Mouse (Mus musculus): ENCODE measurements around the gene Usp36. TPM values are rescaled to one million over a fixed set of nuclear protein-coding genes. Genes with fewer than 3 reads are reported as not detected.

Gene Usp36
- polyA plus RNA-seq (2016; fragmentation: Nextera tagmentation; extraction: Ambion mirVana): 17.5 and 19.1 TPM in 2 replicates

DNA sequence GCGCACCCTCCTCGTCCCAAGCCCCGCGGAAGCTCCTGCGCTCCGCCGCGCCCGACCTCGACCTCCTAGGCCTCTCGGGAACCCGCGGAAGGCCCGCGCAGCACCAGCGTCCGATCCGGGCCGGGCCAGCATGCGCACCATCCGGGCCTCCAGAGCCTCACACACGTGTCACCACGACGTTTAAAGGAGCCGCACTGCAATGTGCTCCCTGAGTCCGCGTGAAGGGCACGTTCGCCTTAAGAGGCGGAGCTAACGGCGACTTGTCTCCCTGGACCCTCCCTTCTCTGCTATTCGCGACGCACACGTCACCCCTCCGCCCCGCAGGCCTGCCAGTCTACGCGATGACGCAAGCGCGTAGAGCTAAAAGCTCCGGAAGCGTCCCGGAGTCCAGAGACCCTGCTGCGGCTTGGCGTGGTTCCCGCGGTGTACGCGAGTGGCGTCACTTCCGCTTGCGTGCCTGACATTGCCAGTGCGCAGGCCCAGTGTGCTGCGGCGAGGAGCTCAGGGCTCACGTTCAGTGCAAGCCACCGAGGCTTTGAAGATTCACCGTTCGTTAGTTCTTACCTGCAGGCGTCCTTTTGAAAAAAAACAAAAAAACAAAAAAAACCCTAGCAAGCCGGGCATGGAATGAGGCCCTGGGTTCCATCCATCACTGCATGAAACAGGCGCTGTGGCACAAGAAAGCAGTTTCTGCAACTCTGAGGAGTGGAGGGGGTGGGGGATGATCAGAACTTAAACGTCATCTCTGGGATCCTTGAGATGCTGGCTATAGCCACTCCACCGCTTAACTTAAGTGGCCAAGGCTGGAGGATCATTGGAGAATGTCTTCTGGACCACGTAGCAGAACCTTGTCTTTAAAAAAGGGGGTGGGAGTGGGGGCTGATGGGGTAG, at the start of gene Usp36:
Gene Usp36, minus strand, starts transcription at position 246 of the 891 bp plus-strand sequence.
- WGBS: 1% methylated on average over 68 of the region's 68 CpGs
- H3K36me3 ChIP-seq: peaks cover 25% of the 10 kb centered on the region
- H3K4me3 ChIP-seq: peak within 1 kb of the TSS; percentile 89
- no peaks in the 10 kb centered on the region for H3K9me3 ChIP-seq
- peak within 1 kb of the TSS; percentile 59; the same call in 1 of the 2 replicates for H3K27ac ChIP-seq
- H3K4me1 ChIP-seq: peaks cover 22% of the 10 kb centered on the region
- ATAC-seq (ENCODE audit: low FRiP score, low read depth): peak; percentile 99
- H3K9ac ChIP-seq: peak within 1 kb of the TSS; percentile 89
- H3K27me3 ChIP-seq (replicated peaks): no peaks in the 10 kb centered on the region
- peak within 1 kb of the TSS; percentile 85 for H3K4me2 ChIP-seq (replicated peaks)

DNA sequence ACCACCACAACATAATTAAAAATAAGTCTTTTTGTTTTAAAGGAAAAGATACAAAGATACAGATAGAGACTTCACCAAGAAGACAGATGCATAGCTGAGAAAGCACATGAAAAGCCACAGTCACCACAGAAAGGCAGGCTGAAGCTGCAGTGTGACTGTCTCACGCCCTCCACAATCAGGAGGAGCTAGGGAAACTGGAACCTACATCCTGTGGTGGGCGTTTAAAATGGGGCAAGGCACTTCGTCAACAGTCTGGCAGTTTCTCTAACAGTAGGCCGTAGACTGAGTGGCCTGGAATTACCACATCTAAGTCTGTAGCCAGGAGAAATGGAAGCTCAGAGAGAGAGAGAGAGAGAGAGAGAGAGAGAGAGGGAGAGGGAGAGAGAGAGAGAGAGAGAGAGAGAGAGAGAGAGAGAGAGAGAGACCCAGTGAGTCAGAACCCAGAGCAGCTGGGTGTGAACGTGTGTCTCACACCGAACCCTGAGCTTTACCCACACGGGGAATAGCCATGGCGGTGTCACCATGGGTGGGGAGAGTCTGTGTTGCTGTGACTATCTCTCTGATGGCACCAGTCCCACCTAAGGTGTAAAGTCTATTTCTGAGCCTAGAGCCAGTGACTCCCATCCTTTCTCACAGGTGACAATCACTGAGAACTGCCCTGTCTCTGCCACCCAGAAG, 47.6 kb upstream of the Usp36 start:
- WGBS: 73% methylated on average over 8 of the region's 8 CpGs
- no peak for ATAC-seq (ENCODE audit: low FRiP score, low read depth)

DNA sequence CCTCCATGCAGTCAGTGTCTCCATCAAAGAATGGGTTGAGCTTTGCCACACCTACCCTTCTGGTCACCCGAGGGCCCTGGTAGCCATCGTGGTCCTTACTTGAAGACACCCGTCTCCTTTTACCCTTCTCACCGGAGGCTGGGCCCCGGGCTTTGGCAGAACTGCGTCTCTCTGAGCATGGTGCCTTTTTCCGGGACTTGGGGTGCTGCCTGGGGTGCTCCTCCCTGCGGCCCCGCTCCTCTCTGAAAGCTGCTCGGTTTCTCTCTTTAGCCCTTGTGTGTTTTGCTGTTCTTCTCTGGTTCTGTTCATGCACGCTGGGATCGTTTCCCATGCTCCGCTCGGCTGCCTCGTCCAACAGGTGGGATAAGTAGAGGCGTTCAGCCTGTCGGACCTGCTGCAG, 43.4 kb upstream of the Usp36 start:
- Histone ChIP-seq H3K4me3 (no peak overlapping the region), H3K9me3 (no peaks in the 10 kb centered on the region), H3K9ac (no peak overlapping the region), H3K27me3 (replicated peaks) (no peaks in the 10 kb centered on the region), H3K36me3 (peaks cover 15% of the 10 kb centered on the region; the same call in 1 of the 2 replicates), H3K4me2 (replicated peaks) (no peak overlapping the region), H3K4me1 (no peaks in the 10 kb centered on the region), H3K27ac (no peak overlapping the region)
- WGBS: 91% methylated on average over 17 of the region's 17 CpGs
- ATAC-seq (ENCODE audit: low FRiP score, low read depth): no peak

More for the DNA sequence above, 47.6 kb upstream of the Usp36 start:
- Histone ChIP-seq H3K4me2 (replicated peaks) (no peak overlapping the region), H3K27ac (no peak overlapping the region), H3K9me3 (no peaks in the 10 kb centered on the region), H3K36me3 (peaks cover 7% of the 10 kb centered on the region; the same call in 1 of the 2 replicates), H3K9ac (no peak overlapping the region), H3K4me1 (peaks cover 9% of the 10 kb centered on the region; the same call in 1 of the 2 replicates), H3K27me3 (replicated peaks) (no peaks in the 10 kb centered on the region), H3K4me3 (no peak overlapping the region)

DNA sequence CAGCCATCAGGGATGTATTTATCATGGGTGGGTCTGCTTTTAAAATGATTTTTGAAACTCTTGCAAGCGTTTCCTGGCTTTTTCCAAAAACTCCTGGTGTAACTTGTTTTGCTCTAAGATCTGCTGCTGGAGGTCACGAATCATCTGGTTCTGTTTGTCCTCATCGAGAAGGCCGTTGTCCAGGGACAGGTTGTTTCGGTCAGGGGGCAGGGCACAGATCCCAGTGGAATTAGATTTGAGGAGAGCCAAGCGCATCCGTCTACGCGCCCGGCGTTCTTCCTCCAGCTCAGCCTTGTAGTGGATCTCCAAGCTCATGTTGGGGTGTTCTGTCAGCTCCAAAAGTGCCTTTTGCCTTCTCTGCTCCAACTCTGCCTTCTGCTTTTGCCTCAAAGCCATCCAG, 42.3 kb upstream of the Usp36 start:
- peaks cover 8% of the 10 kb centered on the region for H3K4me1 ChIP-seq
- no peak overlapping the region for H3K4me3 ChIP-seq
- 91% methylated on average over 11 of the region's 11 CpGs for WGBS
- peaks cover 15% of the 10 kb centered on the region; the same call in 1 of the 2 replicates for H3K36me3 ChIP-seq
- no peak overlapping the region for H3K4me2 ChIP-seq (replicated peaks)
- no peak overlapping the region for H3K27ac ChIP-seq
- no peaks in the 10 kb centered on the region for H3K9me3 ChIP-seq
- no peaks in the 10 kb centered on the region for H3K27me3 ChIP-seq (replicated peaks)
- ATAC-seq (ENCODE audit: low FRiP score, low read depth): no peak
- H3K9ac ChIP-seq: no peak overlapping the region

DNA sequence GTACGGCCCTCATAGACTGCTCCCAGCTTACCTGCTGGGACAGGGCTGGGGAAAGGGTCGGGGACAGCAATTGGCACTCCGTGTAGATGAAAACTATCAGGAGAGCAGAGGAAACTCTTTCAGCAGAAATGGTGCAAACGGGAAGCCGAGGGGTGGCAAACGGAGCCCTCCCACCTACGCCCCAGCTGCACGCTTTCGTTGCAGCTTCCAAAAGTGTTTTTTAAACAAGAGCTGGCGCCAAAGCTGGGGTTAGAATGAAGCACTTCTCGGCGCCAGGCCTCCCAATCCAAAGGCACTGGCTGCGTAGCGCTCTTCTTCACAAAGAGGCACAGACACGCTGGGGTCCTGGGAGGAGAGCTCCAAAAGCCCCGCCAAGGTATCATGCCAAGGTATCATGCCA, 40.7 kb upstream of the Usp36 start:
- Histone ChIP-seq H3K4me1 (peaks cover 13% of the 10 kb centered on the region), H3K9me3 (no peaks in the 10 kb centered on the region), H3K27ac (no peak overlapping the region), H3K27me3 (replicated peaks) (no peaks in the 10 kb centered on the region), H3K36me3 (peaks cover 15% of the 10 kb centered on the region; the same call in 1 of the 2 replicates), H3K4me3 (no peak overlapping the region), H3K4me2 (replicated peaks) (no peak overlapping the region), H3K9ac (no peak overlapping the region)
- WGBS: 95% methylated on average over 16 of the region's 16 CpGs
- ATAC-seq (ENCODE audit: low FRiP score, low read depth): no peak

DNA sequence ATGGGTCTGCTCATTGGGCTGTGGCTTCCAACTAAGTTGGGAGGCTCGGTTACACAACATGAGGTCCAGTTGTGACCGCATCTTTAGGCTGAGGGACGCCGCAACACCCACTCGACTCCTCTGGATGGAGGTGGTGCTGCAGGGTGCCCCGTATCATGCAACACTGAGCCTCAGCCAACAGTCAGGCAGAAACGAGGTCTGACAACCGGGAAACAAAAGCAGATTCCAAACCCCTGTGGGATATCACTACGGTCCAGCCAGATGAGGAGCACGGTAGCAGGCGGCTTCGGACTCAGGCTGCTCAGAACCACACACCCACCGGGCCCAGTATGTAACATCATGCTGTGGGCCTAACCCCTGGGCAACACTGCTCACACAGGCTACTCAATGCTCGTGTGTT, 40.3 kb upstream of the Usp36 start:
- no peak overlapping the region for H3K4me2 ChIP-seq (replicated peaks)
- peaks cover 15% of the 10 kb centered on the region; the same call in 1 of the 2 replicates for H3K36me3 ChIP-seq
- no peak for ATAC-seq (ENCODE audit: low FRiP score, low read depth)
- no peaks in the 10 kb centered on the region for H3K27me3 ChIP-seq (replicated peaks)
- no peaks in the 10 kb centered on the region for H3K9me3 ChIP-seq
- no peak overlapping the region for H3K27ac ChIP-seq
- no peak overlapping the region for H3K4me3 ChIP-seq
- no peak overlapping the region for H3K9ac ChIP-seq
- H3K4me1 ChIP-seq: peaks cover 13% of the 10 kb centered on the region
- WGBS: 96% methylated on average over 14 of the region's 14 CpGs

DNA sequence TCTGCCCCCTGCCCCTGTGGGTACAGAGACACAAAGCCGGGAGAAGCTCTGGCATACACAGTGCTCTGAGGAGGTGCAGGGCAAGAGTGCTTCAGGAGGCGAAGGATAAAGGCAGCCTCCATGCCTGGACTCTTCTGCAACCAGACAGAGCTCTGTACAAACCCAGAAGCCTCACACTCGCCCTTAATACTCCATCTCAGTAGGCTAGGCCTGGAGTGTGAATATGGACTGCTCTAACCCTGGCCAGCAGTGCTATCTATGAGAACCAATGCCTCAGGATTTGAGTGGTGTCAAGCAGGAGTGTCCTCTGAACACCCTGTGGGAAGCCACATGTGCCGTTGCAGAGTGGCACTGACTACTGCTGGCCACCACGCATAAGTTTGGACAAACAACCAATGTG, 38.9 kb upstream of the Usp36 start:
- Histone ChIP-seq H3K4me2 (replicated peaks) (no peak overlapping the region), H3K4me3 (no peak overlapping the region), H3K27ac (no peak overlapping the region), H3K9me3 (no peaks in the 10 kb centered on the region), H3K4me1 (peaks cover 16% of the 10 kb centered on the region), H3K9ac (no peak overlapping the region), H3K27me3 (replicated peaks) (no peaks in the 10 kb centered on the region), H3K36me3 (peaks cover 15% of the 10 kb centered on the region; the same call in 1 of the 2 replicates)
- ATAC-seq (ENCODE audit: low FRiP score, low read depth): no peak
- 96% methylated on average over 5 of the region's 5 CpGs for WGBS

DNA sequence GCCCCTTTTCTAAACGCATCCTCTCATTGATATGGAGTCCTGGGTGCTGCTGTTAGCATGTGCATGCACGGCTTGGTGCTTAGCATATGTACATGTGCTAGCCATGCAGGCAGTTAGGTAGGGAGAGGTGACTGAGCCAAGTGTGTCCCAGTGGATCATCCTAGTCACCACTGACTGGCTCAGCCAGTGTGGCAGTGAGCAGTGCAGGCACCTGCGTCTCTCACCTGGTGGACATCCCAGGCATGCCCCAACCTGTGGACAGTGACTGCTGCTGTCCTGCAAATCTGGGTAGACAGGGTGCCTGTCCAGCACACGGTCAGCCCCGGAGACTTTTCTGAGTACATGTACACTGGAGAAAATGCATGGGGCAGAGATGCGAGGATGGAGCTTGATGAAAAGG, 38.5 kb upstream of the Usp36 start:
- ATAC-seq (ENCODE audit: low FRiP score, low read depth): no peak
- no peak overlapping the region for H3K4me3 ChIP-seq

DNA sequence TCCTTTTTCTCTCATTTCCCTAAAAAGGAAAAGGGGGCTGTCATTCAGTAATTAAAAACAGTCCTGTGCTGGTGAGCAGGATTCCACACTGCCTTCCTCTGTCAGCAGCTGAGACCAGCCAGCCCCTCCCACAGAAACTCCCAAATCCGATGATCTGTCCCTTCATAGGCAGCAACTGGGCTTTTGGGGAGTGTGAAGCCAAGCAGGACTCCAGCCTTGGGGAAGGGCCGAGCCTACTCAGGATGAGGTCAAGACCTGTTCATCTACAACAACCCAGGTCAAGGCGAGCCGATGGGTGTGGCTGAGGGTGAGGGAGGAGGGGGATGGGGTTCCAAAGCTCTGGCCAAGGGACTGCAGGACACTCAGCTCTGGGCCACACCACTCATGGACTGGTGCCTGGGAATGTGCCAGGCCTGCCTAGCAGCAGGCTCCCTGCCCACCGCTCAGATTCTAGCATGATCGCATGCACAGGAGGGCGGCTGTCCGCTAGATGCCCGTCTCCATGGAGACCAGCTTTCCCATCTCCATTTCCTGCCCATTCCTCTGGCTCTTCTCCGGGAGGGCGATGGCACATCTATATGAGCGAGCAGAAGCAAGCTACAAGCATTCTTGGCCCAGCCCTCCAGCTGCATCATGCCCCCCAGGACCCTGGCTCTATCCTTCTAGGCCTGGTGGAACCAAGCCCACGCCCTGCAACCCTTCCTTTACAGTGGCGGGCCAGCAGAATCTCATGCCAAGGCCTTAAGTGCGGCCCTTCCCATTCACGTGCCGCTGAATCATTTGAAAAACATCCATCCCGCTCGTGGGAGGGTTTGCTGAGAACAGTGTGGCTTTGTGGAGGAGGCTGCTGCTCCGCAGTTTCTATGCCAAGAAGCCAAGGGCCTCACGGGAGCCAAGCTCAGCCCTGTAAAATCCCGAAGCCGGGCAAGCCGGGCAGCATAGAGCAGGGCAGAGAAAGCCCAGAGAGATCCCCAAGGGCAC, 37.2 kb upstream of the Usp36 start:
- H3K27ac ChIP-seq: peak overlapping the region; percentile 37; the same call in 1 of the 2 replicates
- H3K27me3 ChIP-seq (replicated peaks): no peaks in the 10 kb centered on the region
- no peak overlapping the region for H3K4me2 ChIP-seq (replicated peaks)
- 82% methylated on average over 24 of the region's 24 CpGs for WGBS
- no peak overlapping the region for H3K4me3 ChIP-seq
- peaks cover 7% of the 10 kb centered on the region; the same call in 1 of the 2 replicates for H3K36me3 ChIP-seq
- H3K4me1 ChIP-seq: peaks cover 16% of the 10 kb centered on the region
- peak; percentile 53; the same call in 1 of the 2 replicates for ATAC-seq (ENCODE audit: low FRiP score, low read depth)
- 0 out of 2 replicates have a peak overlapping the region, but pooled peaks have one; percentile 17 for H3K9ac ChIP-seq
- no peaks in the 10 kb centered on the region for H3K9me3 ChIP-seq

More for the DNA sequence above, 38.5 kb upstream of the Usp36 start:
- 96% methylated on average over 6 of the region's 6 CpGs for WGBS
- Histone ChIP-seq H3K9ac (no peak overlapping the region), H3K36me3 (peaks cover 14% of the 10 kb centered on the region; the same call in 1 of the 2 replicates), H3K9me3 (no peaks in the 10 kb centered on the region), H3K4me1 (peaks cover 16% of the 10 kb centered on the region), H3K27ac (no peak overlapping the region), H3K4me2 (replicated peaks) (no peak overlapping the region), H3K27me3 (replicated peaks) (no peaks in the 10 kb centered on the region)

DNA sequence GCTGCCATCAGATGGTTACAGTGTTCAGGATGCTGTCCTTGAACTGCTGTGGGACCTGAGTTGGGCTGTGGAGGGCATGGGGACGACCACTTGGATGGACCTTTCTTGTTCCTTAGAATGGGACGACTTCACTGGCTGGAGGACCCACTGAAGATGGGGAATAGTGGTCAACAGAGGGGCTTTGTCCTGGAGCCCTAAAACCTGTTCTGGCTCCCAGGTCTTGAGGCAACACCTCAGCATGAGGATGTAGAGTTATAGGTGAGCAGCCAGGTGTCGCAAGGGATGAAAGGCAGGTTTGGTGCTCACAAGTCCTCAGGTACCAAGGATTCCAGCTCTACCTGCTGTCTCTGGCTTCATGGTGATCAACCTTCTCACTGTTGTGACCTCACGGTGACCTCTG, 36.4 kb upstream of the Usp36 start:
- Histone ChIP-seq H3K4me1 (peaks cover 23% of the 10 kb centered on the region), H3K27ac (no peak overlapping the region), H3K4me3 (no peak overlapping the region), H3K36me3 (peaks cover 7% of the 10 kb centered on the region; the same call in 1 of the 2 replicates), H3K27me3 (replicated peaks) (no peaks in the 10 kb centered on the region), H3K9me3 (no peaks in the 10 kb centered on the region), H3K4me2 (replicated peaks) (no peak overlapping the region), H3K9ac (no peak overlapping the region)
- 95% methylated on average over 4 of the region's 4 CpGs for WGBS
- no peak for ATAC-seq (ENCODE audit: low FRiP score, low read depth)

DNA sequence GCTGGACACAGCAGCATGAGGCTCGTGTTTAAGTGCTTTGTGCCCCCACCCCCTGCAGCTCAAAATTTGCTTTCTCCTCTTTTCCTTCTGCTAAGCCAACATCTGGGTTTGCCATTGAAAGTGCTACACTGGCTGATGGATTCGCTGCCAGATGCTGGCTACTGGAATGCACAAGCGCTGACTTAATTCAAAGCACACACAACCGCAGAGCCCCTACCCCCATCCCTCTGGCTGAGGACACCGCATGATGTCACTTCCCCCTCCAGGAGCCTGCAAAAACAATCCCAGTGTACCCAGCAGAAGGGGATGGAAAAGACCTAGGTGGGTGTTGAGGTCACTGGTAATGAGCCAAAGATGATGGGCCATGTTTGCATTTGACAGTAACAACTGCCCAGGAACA, 34.5 kb upstream of the Usp36 start:
- Histone ChIP-seq H3K27me3 (replicated peaks) (no peaks in the 10 kb centered on the region), H3K9me3 (no peaks in the 10 kb centered on the region), H3K9ac (no peak overlapping the region), H3K36me3 (peaks cover 1% of the 10 kb centered on the region; the same call in 1 of the 2 replicates), H3K4me3 (no peak overlapping the region), H3K4me2 (replicated peaks) (no peak overlapping the region), H3K27ac (no peak overlapping the region), H3K4me1 (peaks cover 23% of the 10 kb centered on the region)
- 83% methylated on average over 5 of the region's 5 CpGs for WGBS
- no peak for ATAC-seq (ENCODE audit: low FRiP score, low read depth)

Data from neural tube, embryonic 12.5 days (tissue).